Mouse (Mus musculus) bone marrow, adult 2 months (tissue): ENCODE data around the gene Slc24a4.

Experiments
- CTCF ChIP-seq: fragments of 200-500 bp; IDR thresholded peaks from 2 replicates; pipeline ENCODE4 v1.5.1; 2011; ENCODE audit warnings: low read length, control low read depth; ENCODE audit not compliant: control insufficient read depth, insufficient read depth
- POLR2A ChIP-seq: fragments of 200-500 bp; IDR thresholded peaks from 2 replicates; pipeline ENCODE4 v1.6.1; 2011; ENCODE audit warnings: low read depth, mild to moderate bottlenecking, control low read depth, low read length, borderline replicate concordance; ENCODE audit not compliant: control insufficient read depth

GRCm38 (mm10) chr12:102283483-102284266, 155.1 kb downstream of the Slc24a4 start:
- TF ChIP-seq POLR2A (no peak), CTCF (no peak)
